17 mouse cellular contexts compared by ENCODE assay signal in genomic region chr4:38031371-38031770, GRCm38 (mm10).
DNase-seq lines count a peak whose midpoint lies in the region; ATAC-seq lines count a peak whose summit lies in the region.
"Had no signal": no experiment of that assay in that cellular context is flagged by ENCODE, and none has a peak within 500 bp of the region (broad histone marks: within the 10 kb centered on the region; RNA-seq: fewer than 3 reads in every experiment).

No protein-coding gene starts in this region.

- peak; percentile 52 for DNase-seq in forebrain, embryonic 14.5 days (ENCODE audit: low spot score)
- DNase-seq in forebrain, embryonic 10.5 days (ENCODE audit: extremely low spot score, low spot score): no peak
- DNase-seq in layer of hippocampus, adult 9-10 months (ENCODE audit: low spot score): peak; percentile 1
- no peak for DNase-seq in layer of hippocampus, adult 11-12 months (ENCODE audit: low spot score)
- DNase-seq in right cerebral cortex, adult 18-20 months: peak; percentile 5
- DNase-seq in right cerebral cortex, postnatal 14 days: no peak
- no peak for DNase-seq in spleen, postnatal 10 days (ENCODE audit: low spot score in 2 of 2)
- DNase-seq: adrenal gland, postnatal 10 days; cerebellum, adult 18-20 months; cerebellum, adult 9-11 months; gastrocnemius, postnatal 25 days had no signal

- no peaks in the 10 kb centered on the region for H3K4me1 ChIP-seq in forebrain, embryonic 14.5 days (ENCODE audit: control insufficient read depth, insufficient read depth, low read length)
- H3K4me1 ChIP-seq in forebrain, embryonic 10.5 days: no peaks in the 10 kb centered on the region
- H3K4me1 ChIP-seq in hindbrain, embryonic 16.5 days (ENCODE audit: control insufficient read depth, insufficient read depth, low read depth, low read length): no peaks in the 10 kb centered on the region
- H3K4me1 ChIP-seq: embryonic facial prominence, embryonic 10.5 days; heart, embryonic 12.5 days; hindbrain, embryonic 10.5 days had no signal

- no peaks in the 10 kb centered on the region for H3K9me3 ChIP-seq in forebrain, embryonic 14.5 days (replicated peaks; ENCODE audit: control insufficient read depth, low read length)
- H3K9me3 ChIP-seq in forebrain, embryonic 10.5 days: no peaks in the 10 kb centered on the region
- H3K9me3 ChIP-seq in hindbrain, embryonic 16.5 days (ENCODE audit: control insufficient read depth, low read length): no peaks in the 10 kb centered on the region
- H3K9me3 ChIP-seq: embryonic facial prominence, embryonic 10.5 days; heart, embryonic 12.5 days; hindbrain, embryonic 10.5 days had no signal

- H3K27me3 ChIP-seq in forebrain, embryonic 14.5 days (replicated peaks; ENCODE audit: control insufficient read depth, insufficient read depth, low read length): no peaks in the 10 kb centered on the region
- H3K27me3 ChIP-seq in forebrain, embryonic 10.5 days (ENCODE audit: poor library complexity, severe bottlenecking): no peaks in the 10 kb centered on the region
- H3K27me3 ChIP-seq in hindbrain, embryonic 16.5 days (replicated peaks; ENCODE audit: control insufficient read depth, insufficient read depth, low read length): no peaks in the 10 kb centered on the region
- H3K27me3 ChIP-seq: heart, embryonic 12.5 days had no signal

- no peak overlapping the region for H3K9ac ChIP-seq in forebrain, embryonic 14.5 days (ENCODE audit: low read length)
- no peak overlapping the region for H3K9ac ChIP-seq in hindbrain, embryonic 16.5 days (ENCODE audit: low read depth, low read length)
- H3K9ac ChIP-seq: heart, embryonic 12.5 days; hindbrain, embryonic 14.5 days had no signal

- H3K36me3 ChIP-seq in forebrain, embryonic 14.5 days (ENCODE audit: control insufficient read depth, insufficient read depth, low read length): no peaks in the 10 kb centered on the region
- no peaks in the 10 kb centered on the region for H3K36me3 ChIP-seq in forebrain, embryonic 10.5 days (replicated peaks)
- no peaks in the 10 kb centered on the region for H3K36me3 ChIP-seq in hindbrain, embryonic 16.5 days (ENCODE audit: control insufficient read depth, insufficient read depth, low read length)
- H3K36me3 ChIP-seq: embryonic facial prominence, embryonic 10.5 days; heart, embryonic 12.5 days; hindbrain, embryonic 10.5 days had no signal

- H3K4me2 ChIP-seq in forebrain, embryonic 14.5 days (ENCODE audit: low read length): no peak overlapping the region
- H3K4me2 ChIP-seq in hindbrain, embryonic 16.5 days (ENCODE audit: low read length): no peak overlapping the region
- H3K4me2 ChIP-seq: heart, embryonic 12.5 days; hindbrain, embryonic 14.5 days had no signal

- H3K4me3 ChIP-seq in forebrain, embryonic 14.5 days (ENCODE audit: low read depth, low read length): no peak overlapping the region
- H3K4me3 ChIP-seq in forebrain, embryonic 10.5 days: no peak overlapping the region
- H3K4me3 ChIP-seq in hindbrain, embryonic 16.5 days (ENCODE audit: low read length): no peak overlapping the region
- H3K4me3 ChIP-seq: embryonic facial prominence, embryonic 10.5 days; heart, embryonic 12.5 days; hindbrain, embryonic 10.5 days had no signal

- 82% methylated on average over 1 of the region's 1 CpGs for WGBS in forebrain, embryonic 14.5 days
- WGBS in forebrain, embryonic 10.5 days: 94% methylated on average over 1 of the region's 1 CpGs
- WGBS in hindbrain, embryonic 16.5 days: 86% methylated on average over 1 of the region's 1 CpGs

- no peak overlapping the region for H3K27ac ChIP-seq in forebrain, embryonic 14.5 days (ENCODE audit: low read depth, low read length)
- H3K27ac ChIP-seq in forebrain, embryonic 10.5 days: no peak overlapping the region
- no peak overlapping the region for H3K27ac ChIP-seq in hindbrain, embryonic 16.5 days (ENCODE audit: low read depth, low read length)
- H3K27ac ChIP-seq: embryonic facial prominence, embryonic 10.5 days; hindbrain, embryonic 10.5 days; hindbrain, embryonic 14.5 days had no signal

- ATAC-seq in forebrain, embryonic 14.5 days: peak; percentile 63; the same call in 1 of the 2 replicates
- no peak for ATAC-seq in hindbrain, embryonic 16.5 days
- ATAC-seq: intestine, embryonic 16.5 days had no signal

Comparison
In these comparisons a context has a peak if more than half of its experiments do, and no peak if none do; other contexts are left out.
1. DNase-seq: peak in forebrain, embryonic 14.5 days (single experiment), layer of hippocampus, adult 9-10 months (single experiment) and right cerebral cortex, adult 18-20 months (single experiment); none in forebrain, embryonic 10.5 days (single experiment), layer of hippocampus, adult 11-12 months (single experiment), right cerebral cortex, postnatal 14 days (single experiment) and spleen, postnatal 10 days (0 of 2).